Mouse (Mus musculus) testis, adult 2 months (tissue): ENCODE data around the gene Syne1.

Experiments used
- CTCF ChIP-seq: fragments of 200-500 bp; IDR thresholded peaks from 2 replicates; pipeline ENCODE4 v1.5.1; 2012; ENCODE audit warnings: low read depth, mild to moderate bottlenecking, inconsistent platforms, low read length, moderate library complexity; ENCODE audit not compliant: control insufficient read depth, insufficient read depth, insufficient replicate concordance
- POLR2A ChIP-seq: fragments of 200-500 bp; IDR thresholded peaks from 2 replicates; pipeline ENCODE4 v1.6.1; 2012; ENCODE audit warnings: low read depth, mild to moderate bottlenecking, inconsistent platforms, low read length, moderate library complexity; ENCODE audit not compliant: control insufficient read depth

- TF ChIP-seq CTCF (no peak), POLR2A (no peak)
These were observed 224.6 kb downstream of the Syne1 start for GRCm38 (mm10) chr10:5326716-5327115.
